Mouse (Mus musculus) urinary bladder, postnatal 10 days (tissue): Measurements from ENCODE around the gene Ttpal.

Source experiments
- DNase-seq: peaks from one replicate; pipeline ENCODE4 v3.0.0; 2022; ENCODE audit warnings: low spot score

Gene Ttpal

GRCm38 (mm10) chr2:163602101-163602971 is at the start of gene Ttpal:
Gene Ttpal (plus strand): TSS chr2:163602314.
- peak; percentile 49 for DNase-seq

- no peak for DNase-seq
Measured at GRCm38 (mm10) chr2:163552518-163552929, 49.6 kb upstream of the Ttpal start.

- no peak for DNase-seq
Measured at GRCm38 (mm10) chr2:163554425-163554982, 47.6 kb upstream of the Ttpal start.

- no peak for DNase-seq
Measured at GRCm38 (mm10) chr2:163554996-163555395, 47.1 kb upstream of the Ttpal start.

GRCm38 (mm10) chr2:163555417-163555816 is 46.7 kb upstream of the Ttpal start:
- no peak for DNase-seq

GRCm38 (mm10) chr2:163558548-163558947 is 43.6 kb upstream of the Ttpal start:
- no peak for DNase-seq

- DNase-seq: no peak
Measured at GRCm38 (mm10) chr2:163559236-163559635, 42.9 kb upstream of the Ttpal start.

GRCm38 (mm10) chr2:163560247-163560646 is 41.9 kb upstream of the Ttpal start:
- DNase-seq: no peak

- DNase-seq: no peak
Measured at GRCm38 (mm10) chr2:163561258-163561948, 40.7 kb upstream of the Ttpal start.

- DNase-seq: no peak
Measured at GRCm38 (mm10) chr2:163564646-163565045, 37.5 kb upstream of the Ttpal start.

- DNase-seq: no peak
Measured at GRCm38 (mm10) chr2:163574321-163574720, 27.8 kb upstream of the Ttpal start.

GRCm38 (mm10) chr2:163575248-163575647 is 26.9 kb upstream of the Ttpal start:
- no peak for DNase-seq

GRCm38 (mm10) chr2:163577986-163578385 is 24.1 kb upstream of the Ttpal start:
- DNase-seq: no peak

- DNase-seq: no peak
Measured at GRCm38 (mm10) chr2:163580069-163580945, 21.8 kb upstream of the Ttpal start.

- no peak for DNase-seq
Measured at GRCm38 (mm10) chr2:163583226-163584087, 18.7 kb upstream of the Ttpal start.

- DNase-seq: no peak
Measured at GRCm38 (mm10) chr2:163584088-163584426, 18.1 kb upstream of the Ttpal start.

- DNase-seq: no peak
Measured at GRCm38 (mm10) chr2:163586384-163587261, 15.5 kb upstream of the Ttpal start.

GRCm38 (mm10) chr2:163587506-163587905 is 14.6 kb upstream of the Ttpal start:
- DNase-seq: no peak

- no peak for DNase-seq
Measured at GRCm38 (mm10) chr2:163590211-163590610, 11.9 kb upstream of the Ttpal start.

- DNase-seq: no peak
Measured at GRCm38 (mm10) chr2:163590996-163591395, 11.1 kb upstream of the Ttpal start.
